Mouse (Mus musculus) neural tube, embryonic 10.5 days (tissue): ENCODE data around the gene Maml2.
A peak's percentile ranks its signal among the peaks of the same experiment; 100 is the strongest.

Source experiments
- DNase-seq: peaks from one replicate; pipeline ENCODE4 v3.0.0-alpha.2; 2017; ENCODE audit warnings: low spot score; ENCODE audit errors: extremely low spot score

Maml2 gene

DNA sequence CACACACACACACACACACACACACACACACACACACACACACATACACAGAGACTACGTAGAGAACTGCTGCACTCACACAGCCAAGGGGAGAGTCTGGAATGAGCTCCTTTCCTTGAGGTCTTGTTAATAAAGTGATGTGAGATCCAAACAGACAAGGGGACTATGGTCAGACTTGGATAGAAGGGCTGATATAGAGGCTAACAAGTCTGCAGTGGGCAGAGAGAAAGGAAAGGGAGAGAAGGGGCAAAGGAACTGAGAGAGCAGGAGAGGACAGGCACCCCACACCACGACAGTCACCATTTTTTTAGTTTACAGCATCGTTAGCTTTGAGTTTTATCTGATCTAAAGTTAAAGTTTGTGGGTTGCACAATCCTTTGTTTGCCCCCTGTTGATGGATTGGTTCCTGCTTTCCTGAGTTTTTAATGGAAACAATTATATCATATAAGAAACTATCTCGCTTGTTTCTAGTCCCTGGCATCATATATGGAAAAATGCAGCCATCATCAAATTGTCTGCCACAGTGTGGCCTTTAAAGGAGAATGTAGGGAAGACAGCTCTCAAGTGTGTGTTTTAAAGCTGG, 149.0 kb downstream of the Maml2 start, which contains the start of gene Gm17571:
Gene Gm17571 (minus strand): TSS at position 51 of the 583 bp plus-strand sequence.
- DNase-seq = no peak

DNA sequence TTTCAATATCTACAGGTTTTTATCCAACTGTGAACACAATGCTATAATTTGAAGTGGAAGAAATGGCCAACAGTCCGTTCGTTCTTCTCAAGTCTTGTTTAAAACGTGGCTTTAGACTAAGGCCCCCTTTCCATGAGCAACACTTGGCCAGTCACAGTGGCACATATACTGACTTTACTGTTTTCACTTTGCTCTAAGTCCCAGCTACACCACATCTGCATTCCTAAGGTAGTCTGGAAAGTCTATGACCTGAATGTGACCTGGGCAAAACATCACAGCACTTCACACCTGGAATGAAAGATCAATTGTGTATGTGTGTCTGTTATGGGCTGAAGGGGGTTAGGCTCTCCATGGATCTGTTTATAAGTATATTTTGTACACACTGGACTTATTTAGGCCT, 151.0 kb downstream of the Maml2 start:
- no peak for DNase-seq

DNA sequence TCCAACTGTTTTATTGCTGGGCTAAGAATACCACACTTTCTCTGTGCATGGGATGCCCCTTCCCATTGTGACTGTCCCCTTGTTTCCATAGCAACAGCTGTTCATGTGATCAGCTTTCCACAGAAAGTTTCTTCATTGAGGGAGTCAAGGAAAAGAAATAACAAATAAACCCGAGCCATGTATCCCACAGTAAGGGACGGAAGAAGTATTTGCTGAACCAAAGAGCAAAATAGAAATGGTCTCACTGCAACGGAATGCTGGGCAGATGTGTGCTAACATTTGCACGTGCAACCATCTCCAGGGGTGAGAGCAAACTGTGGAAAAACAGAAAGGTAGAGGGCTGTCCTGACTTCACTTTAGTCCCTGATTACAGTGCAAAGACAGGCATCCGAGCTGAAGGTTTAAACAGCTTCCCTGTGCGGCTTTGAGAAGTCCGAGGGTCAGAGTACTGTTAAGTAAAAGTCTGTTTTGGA, 156.9 kb downstream of the Maml2 start:
- peak; percentile 24 for DNase-seq

DNA sequence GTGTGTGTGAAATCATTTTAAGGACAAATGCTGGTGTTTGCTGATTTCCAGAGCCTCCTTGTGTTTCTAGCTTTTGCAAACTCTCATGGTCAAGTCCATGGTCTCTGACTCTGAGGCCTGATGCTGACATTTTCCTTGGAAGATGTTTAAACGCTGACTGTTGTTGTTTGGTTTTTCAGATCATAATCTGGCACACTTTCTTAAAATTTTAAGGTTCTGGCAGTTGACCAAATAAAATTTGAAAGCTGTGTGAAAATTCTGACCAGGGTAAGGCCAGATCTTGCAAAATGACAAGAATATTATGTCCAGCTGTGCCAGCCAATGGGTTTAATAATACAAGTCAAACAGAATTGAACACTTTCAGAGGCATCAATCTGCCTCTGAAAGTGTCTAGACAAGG, 157.5 kb downstream of the Maml2 start:
- no peak for DNase-seq

DNA sequence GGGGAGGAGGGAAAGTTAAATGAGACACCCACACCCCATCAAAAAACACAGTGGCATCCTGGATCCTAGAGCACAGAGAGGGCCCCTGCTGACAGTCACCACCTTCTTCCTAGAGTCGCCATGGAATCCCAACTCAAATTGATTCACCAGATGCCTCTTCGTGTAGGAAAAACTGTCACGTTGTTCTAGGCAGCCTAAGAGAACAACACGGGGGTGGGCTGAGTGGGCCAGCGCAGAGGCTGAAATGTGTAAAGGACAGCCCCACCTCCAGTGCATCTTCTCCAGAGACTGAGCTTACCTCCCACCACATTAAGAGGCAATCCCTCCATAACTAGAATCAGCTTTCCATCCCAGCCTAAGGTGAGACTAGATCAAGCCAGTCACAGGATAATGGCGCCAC, 160.0 kb downstream of the Maml2 start:
- DNase-seq = no peak

DNA sequence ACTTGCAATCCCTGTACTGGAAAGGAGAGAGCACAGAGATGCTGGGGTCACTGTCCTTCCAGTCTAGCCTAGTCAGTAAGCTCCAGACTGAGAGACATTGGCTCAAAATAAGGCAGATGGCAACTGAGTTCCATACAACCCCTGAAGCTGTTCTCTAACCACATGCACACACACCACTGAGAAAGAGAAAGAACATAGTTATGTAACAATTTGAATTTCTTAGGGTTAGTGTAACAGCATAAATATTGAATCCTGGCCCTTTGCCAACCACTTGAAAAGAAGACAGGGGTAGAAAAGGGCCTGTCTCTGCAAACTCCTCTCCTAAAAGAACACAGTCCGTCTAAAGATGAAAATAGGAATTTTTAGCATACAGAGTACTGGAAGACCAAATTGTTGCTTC, 161.6 kb downstream of the Maml2 start:
- no peak for DNase-seq

DNA sequence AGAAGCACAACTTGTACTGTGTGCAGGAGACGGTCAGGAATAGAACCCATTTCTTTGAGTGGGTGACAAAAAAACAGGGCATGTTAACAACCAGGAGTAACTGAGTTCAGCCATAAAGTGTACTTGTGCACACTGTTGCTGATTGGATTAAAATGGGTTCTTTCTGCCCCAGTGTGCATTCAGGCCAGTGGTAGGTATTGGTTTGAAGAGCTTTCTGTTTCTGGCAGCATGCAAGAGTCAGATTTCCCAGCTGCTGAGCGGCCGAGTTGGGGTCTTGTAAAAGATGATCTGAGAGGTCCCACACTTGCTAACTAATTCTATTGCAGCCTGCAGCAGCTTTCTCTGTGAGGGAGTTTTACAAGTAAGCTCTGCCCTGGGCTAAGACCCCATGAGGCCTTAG, 162.3 kb downstream of the Maml2 start:
- DNase-seq = no peak

DNA sequence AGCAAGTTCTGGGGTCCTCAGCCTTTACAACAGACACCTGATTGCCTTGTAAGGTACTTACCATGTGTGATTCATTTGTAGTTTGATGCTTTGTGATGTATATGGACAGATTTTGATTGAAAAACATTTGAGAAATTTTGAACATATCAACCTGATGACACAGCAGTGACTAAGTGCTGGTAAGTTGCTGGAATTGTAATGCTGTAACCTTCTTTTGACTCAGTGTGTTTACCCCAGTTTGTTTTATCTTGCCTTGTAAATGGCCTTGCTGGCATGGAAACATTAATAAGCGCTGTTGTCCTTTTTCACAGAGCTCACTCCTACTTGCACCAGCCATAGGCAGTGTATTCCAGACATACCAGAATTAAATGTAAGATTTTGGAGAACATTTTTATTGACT, 163.2 kb downstream of the Maml2 start:
- DNase-seq = no peak

DNA sequence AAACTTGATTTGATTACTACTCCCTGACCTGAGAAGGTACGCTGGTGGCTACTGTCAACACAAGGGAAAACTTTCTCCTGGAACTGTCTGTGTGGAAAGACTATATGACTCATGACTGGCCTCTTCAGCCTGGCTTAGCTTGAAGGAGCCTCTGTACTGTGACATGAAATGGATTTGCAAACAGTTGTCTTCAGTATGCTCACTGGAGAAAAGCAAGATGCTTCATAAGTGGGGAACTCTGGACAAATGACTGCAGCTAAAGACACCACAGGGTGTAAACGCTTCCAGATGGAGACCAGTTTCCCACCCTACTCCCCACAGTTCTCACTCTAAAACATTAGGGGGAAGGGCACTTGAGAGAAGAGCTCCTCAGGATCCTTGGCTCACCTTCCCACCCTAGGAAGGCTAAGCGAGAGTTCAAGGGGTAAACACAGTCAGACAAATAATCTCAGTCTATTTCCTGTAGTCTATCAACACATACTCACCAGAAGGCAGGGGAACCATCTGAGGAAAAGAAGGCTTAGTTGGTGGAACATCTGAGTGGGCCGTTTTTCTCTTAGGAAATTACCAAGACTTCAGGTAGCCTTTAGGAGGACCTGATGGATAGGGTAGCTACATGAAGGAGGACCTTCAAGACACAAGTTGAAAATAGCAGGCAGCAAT, 167.7 kb downstream of the Maml2 start:
- DNase-seq = no peak

DNA sequence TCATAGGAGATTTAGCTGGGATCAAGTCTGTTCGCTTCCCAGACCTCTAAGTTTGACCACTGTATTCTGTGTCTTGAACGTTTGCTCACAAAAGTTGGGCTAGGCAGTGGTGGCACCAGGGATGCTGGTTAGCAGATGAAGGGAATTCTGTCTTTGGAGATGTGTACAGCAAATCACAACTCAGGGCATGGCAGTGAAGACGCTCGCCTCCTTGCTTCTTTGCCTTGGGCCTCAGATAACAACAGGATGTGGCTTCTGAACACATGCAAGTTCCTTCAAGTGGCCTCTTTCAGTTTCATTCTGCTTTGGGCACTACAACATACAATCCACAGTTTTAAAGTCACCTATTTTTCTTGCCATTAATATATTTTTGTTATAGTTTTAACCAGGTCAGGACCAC, 168.6 kb downstream of the Maml2 start:
- DNase-seq = no peak

DNA sequence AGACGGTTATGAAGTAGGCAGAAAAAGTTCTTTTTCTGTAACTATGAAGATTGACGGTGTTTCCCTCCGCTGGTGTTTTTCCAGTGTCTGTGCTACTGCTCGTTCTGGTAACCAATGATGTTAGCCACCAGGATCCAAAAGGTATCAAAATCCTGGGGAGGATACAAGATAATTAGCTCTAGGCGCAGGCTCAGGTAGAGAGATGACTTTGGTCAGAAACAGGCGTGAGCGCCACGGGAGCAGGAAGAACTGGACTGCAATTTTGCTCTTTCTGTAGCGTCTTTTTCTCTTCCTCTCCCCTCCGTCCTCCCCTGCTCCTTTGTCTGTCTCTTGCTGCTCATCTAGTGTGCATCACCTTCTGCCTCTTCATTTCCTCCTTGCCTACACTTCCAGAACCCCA, 169.1 kb downstream of the Maml2 start:
- no peak for DNase-seq

DNA sequence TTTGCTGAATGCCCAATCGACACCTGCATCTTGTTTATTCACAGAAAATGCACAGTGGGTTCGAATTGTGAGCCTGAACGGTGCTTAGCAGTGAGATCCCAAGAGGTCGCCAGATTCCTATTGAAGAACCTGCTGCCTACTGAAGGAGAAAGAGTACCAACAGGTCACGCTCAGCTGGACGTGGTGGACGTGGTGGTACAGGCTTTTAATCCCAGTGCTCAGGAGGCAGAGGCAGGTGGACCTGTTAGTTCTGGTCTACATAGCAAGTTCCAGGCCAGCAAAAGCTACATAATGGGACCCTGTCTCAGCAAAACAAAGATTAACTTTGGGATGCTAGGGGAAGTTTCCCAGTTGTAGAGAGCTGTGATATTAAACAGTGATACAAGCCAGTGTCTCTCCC, 170.0 kb downstream of the Maml2 start:
- no peak for DNase-seq

DNA sequence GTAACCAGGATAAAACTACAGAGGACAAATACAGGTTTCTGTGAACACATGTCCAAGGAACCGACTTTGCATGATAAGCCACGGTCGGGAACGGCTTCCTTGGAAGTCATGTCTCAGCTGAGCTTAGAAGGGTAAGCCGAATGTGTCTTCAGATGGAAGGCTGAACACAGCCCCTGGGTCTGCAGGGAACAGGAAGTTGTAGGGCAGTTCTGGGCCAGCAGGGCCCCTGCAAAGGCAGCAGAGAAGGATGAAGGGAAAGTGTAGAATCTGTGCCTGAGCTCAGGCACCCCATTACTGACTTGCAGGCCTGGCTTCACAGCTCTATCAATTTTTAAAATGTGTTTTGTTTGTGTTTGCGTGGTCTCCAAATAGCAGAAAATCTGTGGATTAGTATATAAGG, 171.0 kb downstream of the Maml2 start:
- DNase-seq = no peak

DNA sequence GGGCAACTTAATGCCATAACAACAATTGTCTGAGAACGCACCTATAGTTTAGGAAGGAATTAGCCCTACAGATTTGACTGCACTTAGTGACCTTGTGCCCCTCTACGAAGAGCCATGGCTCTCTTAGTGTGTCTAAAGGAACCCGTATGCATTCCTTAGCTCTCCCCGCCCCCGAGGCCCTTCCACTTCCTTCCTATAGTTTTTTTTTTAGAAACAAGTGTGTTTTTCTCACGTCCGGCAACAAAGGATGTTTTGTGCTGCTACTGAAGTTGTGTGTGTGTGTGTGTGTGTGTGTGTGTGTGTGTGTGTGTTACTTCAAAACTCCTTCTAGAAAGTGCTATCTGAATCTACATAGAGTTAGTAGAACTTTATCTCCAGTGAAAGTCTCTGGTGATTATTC, 172.3 kb downstream of the Maml2 start:
- DNase-seq = no peak

DNA sequence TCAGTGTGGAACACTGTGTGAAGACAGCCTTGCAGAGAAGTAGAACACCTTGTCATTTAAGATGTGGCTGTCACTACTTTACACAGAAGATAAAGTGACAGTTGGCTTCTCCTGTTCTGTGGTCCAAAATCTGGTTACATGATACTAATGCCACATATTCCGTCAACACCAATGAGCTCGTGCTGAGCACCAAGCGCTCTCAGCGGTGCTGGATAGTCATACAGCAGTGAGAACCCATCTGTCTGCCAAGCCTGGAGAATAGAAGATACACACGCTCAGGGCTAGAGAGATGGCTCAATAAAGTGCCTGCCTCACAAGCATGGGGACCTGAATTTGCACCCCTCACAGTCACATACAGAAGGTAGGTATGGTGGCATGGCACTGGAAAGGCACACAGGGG, 177.2 kb downstream of the Maml2 start:
- DNase-seq = no peak

DNA sequence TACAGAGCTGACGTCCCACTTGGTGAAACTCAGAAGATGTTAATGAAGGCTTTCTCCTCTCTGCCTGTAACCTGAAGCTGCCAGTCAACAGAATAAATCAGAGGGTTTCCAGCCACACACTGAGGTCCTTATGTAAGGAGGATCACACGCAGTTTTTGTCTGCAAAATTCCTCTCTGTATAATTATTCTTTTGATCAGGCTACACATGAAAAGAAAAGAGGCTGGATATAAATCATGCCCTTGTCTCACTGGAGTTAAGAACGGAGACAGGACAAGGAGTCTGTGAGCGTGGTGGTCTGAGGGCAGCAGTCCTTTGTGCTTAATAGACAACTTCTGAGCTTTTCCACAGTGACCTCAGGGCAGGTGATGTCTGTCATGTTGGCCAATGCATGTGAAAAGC, 181.5 kb downstream of the Maml2 start:
- no peak for DNase-seq

DNA sequence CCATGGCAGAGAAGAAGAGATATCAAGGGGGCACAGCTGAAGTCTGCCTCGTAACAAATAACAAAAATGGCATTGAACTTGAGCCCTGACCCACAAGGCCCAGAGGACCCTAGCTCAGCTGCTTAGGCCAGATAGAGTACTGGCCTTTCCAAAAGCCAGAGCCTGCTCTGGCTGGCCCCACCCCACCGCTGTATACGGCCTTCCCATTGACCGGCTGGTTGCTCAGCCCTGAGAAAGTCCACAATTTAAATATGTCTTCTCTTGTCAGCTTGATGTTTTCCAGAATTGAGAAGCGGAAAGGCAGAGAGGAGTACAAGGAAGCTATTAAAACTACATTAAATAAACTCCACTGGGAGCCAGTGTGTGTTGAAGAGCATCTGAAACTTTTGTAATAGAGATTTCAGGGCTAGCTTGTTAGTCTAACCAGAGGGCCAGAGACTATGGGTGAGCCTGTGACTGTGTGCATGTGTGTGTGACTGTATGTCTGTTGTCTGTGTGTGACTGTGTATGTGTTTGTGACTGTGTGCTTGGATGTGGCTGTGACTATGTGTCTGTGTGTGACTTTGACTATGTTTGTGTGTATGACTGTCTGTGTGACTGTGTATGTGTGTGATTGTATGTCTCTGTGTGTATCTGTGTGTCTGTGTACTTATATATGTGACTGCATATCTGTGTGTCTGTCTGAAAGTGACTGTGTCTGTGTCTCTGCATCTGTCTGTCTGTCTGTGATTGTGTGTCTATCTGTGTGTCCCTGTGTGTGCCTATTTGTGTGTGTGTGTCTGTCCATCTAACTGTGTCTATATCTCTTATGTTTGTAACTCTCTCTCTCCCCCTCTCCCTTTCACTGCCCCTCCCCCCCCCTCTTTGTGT, 185.7 kb downstream of the Maml2 start:
- no peak for DNase-seq

DNA sequence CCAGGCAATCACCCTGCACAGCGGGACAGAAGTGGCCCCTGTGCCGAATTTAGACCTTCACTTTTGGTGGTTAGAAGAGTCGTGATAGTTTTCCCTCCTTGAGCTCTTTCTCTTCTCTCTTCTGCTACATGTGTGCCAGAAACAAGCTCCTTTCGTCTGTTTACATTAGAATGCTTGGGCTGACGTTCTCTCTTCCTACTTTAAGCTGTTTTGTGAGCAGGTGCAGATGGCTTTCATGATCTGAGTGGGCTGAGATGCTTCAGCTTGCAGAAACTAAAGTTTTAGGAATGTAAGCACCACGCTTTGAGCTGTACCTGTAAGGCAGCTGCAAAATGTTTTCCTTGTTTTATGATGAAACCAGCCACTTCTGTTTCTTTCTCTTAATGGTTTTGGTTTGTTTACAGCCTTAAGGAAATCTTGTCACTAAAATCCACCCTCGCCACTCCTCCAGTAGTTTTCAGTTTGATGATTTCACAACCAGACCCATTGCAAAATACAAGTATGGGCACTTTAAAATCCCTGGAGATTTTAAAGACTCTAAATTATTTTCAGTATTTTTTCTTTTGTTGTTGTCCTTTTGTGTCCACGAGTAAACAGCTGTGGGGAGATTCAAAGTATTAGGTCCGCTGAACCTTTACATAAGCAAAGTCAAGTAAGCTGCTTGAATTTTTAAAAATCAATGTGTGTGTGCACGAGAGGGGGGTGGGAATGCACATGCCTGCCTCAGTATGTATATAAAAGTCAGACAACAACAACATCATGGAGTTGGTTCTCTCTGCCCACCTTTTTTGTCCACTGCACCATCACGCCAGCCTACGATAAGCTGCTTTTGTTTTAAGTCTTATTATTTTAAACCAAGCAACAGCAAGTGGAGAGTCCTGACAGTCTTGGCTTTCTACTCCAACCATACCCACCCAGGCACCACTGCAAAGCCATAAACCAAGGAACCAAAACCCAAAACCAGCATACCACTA, 186.8 kb downstream of the Maml2 start:
- DNase-seq = no peak

DNA sequence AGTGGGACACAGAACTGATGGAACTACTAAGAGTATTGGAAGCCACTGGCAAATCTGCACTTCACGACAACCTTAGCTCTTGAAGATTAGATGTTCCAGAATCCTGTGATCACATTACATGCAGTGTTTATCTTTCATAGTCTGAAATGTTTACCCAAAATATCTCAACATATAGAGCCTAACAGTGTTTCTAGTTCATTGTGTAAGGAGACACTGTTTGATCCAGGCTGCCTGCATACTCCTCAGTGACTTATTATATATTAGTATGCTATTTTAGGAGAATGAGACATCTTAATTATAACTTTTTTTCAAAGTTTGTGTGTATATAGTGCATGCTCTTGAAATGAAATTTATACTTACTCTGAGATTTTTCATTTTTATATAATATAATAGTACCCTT, 188.2 kb downstream of the Maml2 start:
- DNase-seq = no peak

DNA sequence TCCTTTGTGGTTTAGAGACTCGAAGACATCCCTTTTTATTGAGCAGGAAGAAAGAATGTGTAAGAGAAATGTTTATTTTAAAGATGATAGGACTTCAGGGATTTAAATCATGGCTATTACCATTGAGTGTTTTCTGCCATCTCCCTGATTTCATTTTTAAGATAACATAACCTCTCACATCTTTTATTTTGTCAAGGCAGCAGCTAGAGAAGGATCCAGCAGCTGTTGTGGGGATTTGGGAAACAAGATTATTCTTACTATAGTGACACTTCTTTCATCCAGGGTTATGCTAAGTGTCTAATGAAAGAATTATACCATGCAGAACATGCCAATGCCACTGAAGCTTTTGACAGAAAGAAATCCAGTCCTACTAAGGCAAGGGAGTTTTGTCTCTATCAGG, 193.3 kb downstream of the Maml2 start:
- DNase-seq = no peak
